Mouse (Mus musculus): ENCODE results near the gene Smarcal1. TPM values are rescaled to one million over a fixed set of nuclear protein-coding genes. Genes with fewer than 3 reads are reported as not detected.

Gene Smarcal1
- total RNA-seq, 4 experiments from 2014 or later: 59.2 to 75.5 (median 64.6) TPM

Other genes with a start within 250 kb of the Smarcal1 start
- gene March4, start 46.3 kb upstream of the Smarcal1 start, total RNA-seq (2022): 1 to 10 TPM in 1 of 4 experiments, under 1 TPM in 3; 0.35 to 1.0 (median 0.79) TPM
- not detected for gene Ankar, start 117.3 kb downstream of the Smarcal1 start, total RNA-seq (2022)
- 1,000 to 10,000 TPM; 1,024 to 1,164 (median 1,094) TPM for gene Rpl37a, start 128.0 kb downstream of the Smarcal1 start, total RNA-seq (2022)
- gene Igfbp2, start 241.3 kb downstream of the Smarcal1 start, total RNA-seq (2022): 1 to 10 TPM; 2.4 to 4.0 (median 2.6) TPM

Measured in adrenal gland, adult 8-10 months (tissue).